Mouse (Mus musculus) layer of hippocampus, postnatal 25 days (tissue): ENCODE data around the gene Map4k2. TPM values are rescaled to one million over a fixed set of nuclear protein-coding genes. Genes with fewer than 3 reads are reported as not detected.
A peak's percentile ranks its signal among the peaks of the same experiment; 100 is the strongest.
"Not testable (repeated sequence)": the region's sequence is repeated elsewhere in the genome, so short reads cannot be mapped to it uniquely, and the experiment has no call there.

Experiments used
- DNase-seq, 2 experiments: peaks; one replicate each; pipeline ENCODE4 v3.0.0; 2022; ENCODE audit warnings: mixed read lengths in 2 of 2, low spot score in 1 of 2; ENCODE audit errors: extremely low spot score in 1 of 2
- total RNA-seq, 2 experiments: library from RNA; stranded (reverse); gene quantifications; 2 replicates each; pipeline ENCODE4 v1.2.3; 2021

Gene Map4k2
- total RNA-seq = 10 to 100 TPM; 66.3 to 78.4 TPM

GRCm38 (mm10) chr19:6340524-6341452 lies at the start of gene Map4k2:
Gene Map4k2, plus strand, starts transcription at chr19:6341135.
- peak; percentile 64 to 65 for DNase-seq

GRCm38 (mm10) chr19:6292262-6292661 lies 48.7 kb upstream of the Map4k2 start:
- DNase-seq = no peak

GRCm38 (mm10) chr19:6294301-6294700 lies 46.6 kb upstream of the Map4k2 start:
- no peak for DNase-seq

- no peak for DNase-seq
Measured at GRCm38 (mm10) chr19:6296551-6297210, 44.3 kb upstream of the Map4k2 start.

GRCm38 (mm10) chr19:6297641-6298040 lies 43.3 kb upstream of the Map4k2 start:
- DNase-seq = no peak

GRCm38 (mm10) chr19:6299003-6299402 lies 41.9 kb upstream of the Map4k2 start:
- DNase-seq = no peak

GRCm38 (mm10) chr19:6299450-6300267 lies 41.3 kb upstream of the Map4k2 start:
- DNase-seq = no peak

GRCm38 (mm10) chr19:6300402-6300841 lies 40.5 kb upstream of the Map4k2 start:
- DNase-seq = no peak

- no peak for DNase-seq
Measured at GRCm38 (mm10) chr19:6302114-6302513, 38.8 kb upstream of the Map4k2 start.

- peak in 1 of 2 experiments; percentile 34 for DNase-seq
Measured at GRCm38 (mm10) chr19:6302522-6302921, 38.4 kb upstream of the Map4k2 start.

- no peak for DNase-seq
Measured at GRCm38 (mm10) chr19:6303831-6304230, 37.1 kb upstream of the Map4k2 start.

- peak; percentile 74 to 91 for DNase-seq
Measured at GRCm38 (mm10) chr19:6304787-6305516, 36.0 kb upstream of the Map4k2 start.

- DNase-seq = no peak
Measured at GRCm38 (mm10) chr19:6305517-6306115, 35.3 kb upstream of the Map4k2 start.

GRCm38 (mm10) chr19:6306137-6306551 lies 34.8 kb upstream of the Map4k2 start, which contains the start of gene Cdc42bpg:
Gene Cdc42bpg, plus strand, starts transcription at chr19:6306456.
- peak in 1 of 2 experiments; percentile 37 for DNase-seq

GRCm38 (mm10) chr19:6306586-6306985 lies 34.3 kb upstream of the Map4k2 start:
- peak in 1 of 2 experiments; percentile 70 for DNase-seq

GRCm38 (mm10) chr19:6307733-6308531 lies 33.0 kb upstream of the Map4k2 start:
- DNase-seq = no peak

- no peak for DNase-seq
Measured at GRCm38 (mm10) chr19:6310181-6310580, 30.8 kb upstream of the Map4k2 start.

- not testable (repeated sequence) for DNase-seq
Measured at GRCm38 (mm10) chr19:6311783-6312182, 29.2 kb upstream of the Map4k2 start.

- DNase-seq = no peak
Measured at GRCm38 (mm10) chr19:6313796-6314195, 27.1 kb upstream of the Map4k2 start.
